Mouse (Mus musculus): ENCODE data around the gene Gtf2h2. TPM values are rescaled to one million over a fixed set of nuclear protein-coding genes. Genes with fewer than 3 reads are reported as not detected.
"Not testable (repeated sequence)": the region's sequence is repeated elsewhere in the genome, so short reads cannot be mapped to it uniquely, and the experiment has no call there.

Gtf2h2 gene
- total RNA-seq, 4 experiments from 2014 or later, result 15.6 to 22.0 (median 18.0) TPM

GRCm38 (mm10) chr13:100491623-100492022 is 756 bp downstream of the Gtf2h2 start:
- DNase-seq (ENCODE audit: low spot score in 2 of 2), result no peak

- no peak for DNase-seq (ENCODE audit: low spot score in 2 of 2)
Observed at GRCm38 (mm10) chr13:100490424-100490823, 2.0 kb downstream of the Gtf2h2 start.

GRCm38 (mm10) chr13:100483610-100484009 is 8.8 kb downstream of the Gtf2h2 start:
- DNase-seq (ENCODE audit: low spot score in 2 of 2), result no peak

GRCm38 (mm10) chr13:100463527-100464222 is 28.7 kb downstream of the Gtf2h2 start:
- DNase-seq (ENCODE audit: low spot score in 2 of 2), result no peak

- no peak for DNase-seq (ENCODE audit: low spot score in 2 of 2)
Observed at GRCm38 (mm10) chr13:100461336-100461735, 31.0 kb downstream of the Gtf2h2 start.

GRCm38 (mm10) chr13:100452415-100453127 is 39.8 kb downstream of the Gtf2h2 start, which contains the start of gene Naip1:
TSS of gene Naip1 (minus strand) at chr13:100452869.
- not testable (repeated sequence) for DNase-seq (ENCODE audit: low spot score in 2 of 2)

GRCm38 (mm10) chr13:100449495-100449894 is 42.9 kb downstream of the Gtf2h2 start:
- no peak for DNase-seq (ENCODE audit: low spot score in 2 of 2)

- DNase-seq (ENCODE audit: low spot score in 2 of 2), result no peak
Observed at GRCm38 (mm10) chr13:100440116-100440515, 52.3 kb downstream of the Gtf2h2 start.

GRCm38 (mm10) chr13:100438701-100439100 is 53.7 kb downstream of the Gtf2h2 start:
- DNase-seq (ENCODE audit: low spot score in 2 of 2), result no peak

GRCm38 (mm10) chr13:100437322-100437825 is 55.0 kb downstream of the Gtf2h2 start:
- DNase-seq (ENCODE audit: low spot score in 2 of 2), result no peak

GRCm38 (mm10) chr13:100436556-100437163 is 55.7 kb downstream of the Gtf2h2 start:
- DNase-seq (ENCODE audit: low spot score in 2 of 2), result not testable (repeated sequence)

- DNase-seq (ENCODE audit: low spot score in 2 of 2), result not testable (repeated sequence)
Observed at GRCm38 (mm10) chr13:100419958-100420357, 72.4 kb downstream of the Gtf2h2 start.

- DNase-seq (ENCODE audit: low spot score in 2 of 2), result no peak
Observed at GRCm38 (mm10) chr13:100414428-100414827, 78.0 kb downstream of the Gtf2h2 start.

Other genes starting within 250 kb of the Gtf2h2 start
- gene Naip5, start 246.3 kb downstream of the Gtf2h2 start, total RNA-seq (2022), result under 1 TPM in 2 of 4 experiments, not detected in 2; 0.07 to 0.08 TPM
- gene Naip6, start 174.9 kb downstream of the Gtf2h2 start, total RNA-seq (2022), result under 1 TPM in 1 of 4 experiments, not detected in 3; 0.09 TPM
- gene Naip1, start 39.7 kb downstream of the Gtf2h2 start, total RNA-seq (2022), result not detected
- under 1 TPM in 1 of 4 experiments, not detected in 3; 0.29 TPM for gene Ocln, start 60.1 kb upstream of the Gtf2h2 start, total RNA-seq (2022)
- gene Marveld2, start 124.4 kb upstream of the Gtf2h2 start, total RNA-seq (2022), result under 1 TPM; 0.43 to 0.94 (median 0.63) TPM
- gene Ak6, start 158.4 kb upstream of the Gtf2h2 start, total RNA-seq (2022), result 10 to 100 TPM; 68.7 to 75.7 (median 73.5) TPM
- 10 to 100 TPM; 10.0 to 14.6 (median 12.8) TPM for gene Rad17, start 158.5 kb upstream of the Gtf2h2 start, total RNA-seq (2022)
- 10 to 100 TPM in 1 of 4 experiments, 1 to 10 TPM in 3; 2.1 to 15.4 (median 9.3) TPM for gene Taf9, start 159.0 kb upstream of the Gtf2h2 start, total RNA-seq (2022)
- under 1 TPM in 3 of 4 experiments, not detected in 1; 0.29 to 0.43 (median 0.38) TPM for gene Ccdc125, start 177.1 kb upstream of the Gtf2h2 start, total RNA-seq (2022)
- gene Cdk7, start 238.4 kb upstream of the Gtf2h2 start, total RNA-seq (2022), result 10 to 100 TPM in 3 of 4 experiments, 1 to 10 TPM in 1; 9.1 to 13.1 (median 11.8) TPM